Mouse (Mus musculus): Measurements from ENCODE around the gene Bcl2l12.

DNA sequence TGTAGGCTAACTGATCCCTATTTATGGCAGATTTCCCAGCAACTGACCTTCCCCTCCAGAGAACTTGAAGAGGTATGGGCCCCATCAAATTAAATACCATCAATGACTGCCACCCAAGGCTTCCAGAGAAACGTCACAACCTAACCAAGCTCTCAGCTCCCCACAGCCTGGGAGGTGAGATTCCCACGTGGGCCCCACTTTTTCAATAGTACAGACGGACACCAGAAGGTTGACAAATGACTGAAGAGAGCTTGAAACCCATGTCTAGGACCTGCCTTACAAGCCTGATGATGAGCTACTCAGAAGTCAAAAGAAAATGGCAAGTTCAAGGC lies 13.7 kb downstream of the Bcl2l12 start:
- TF ChIP-seq CTCF (IDR thresholded peaks at IDR 0.05; ENCODE audit: low read depth) (no peak), EP300 (optimal IDR thresholded peaks at IDR 0.05) (no peak)
